Mouse (Mus musculus): Measurements from ENCODE around the gene Rassf10. TPM values are rescaled to one million over a fixed set of nuclear protein-coding genes. Genes with fewer than 3 reads are reported as not detected.

The Rassf10 gene
- polyA plus RNA-seq (2012; rRNA removed) = 0.01 TPM in 1 of 2 replicates, not detected in the other

DNA sequence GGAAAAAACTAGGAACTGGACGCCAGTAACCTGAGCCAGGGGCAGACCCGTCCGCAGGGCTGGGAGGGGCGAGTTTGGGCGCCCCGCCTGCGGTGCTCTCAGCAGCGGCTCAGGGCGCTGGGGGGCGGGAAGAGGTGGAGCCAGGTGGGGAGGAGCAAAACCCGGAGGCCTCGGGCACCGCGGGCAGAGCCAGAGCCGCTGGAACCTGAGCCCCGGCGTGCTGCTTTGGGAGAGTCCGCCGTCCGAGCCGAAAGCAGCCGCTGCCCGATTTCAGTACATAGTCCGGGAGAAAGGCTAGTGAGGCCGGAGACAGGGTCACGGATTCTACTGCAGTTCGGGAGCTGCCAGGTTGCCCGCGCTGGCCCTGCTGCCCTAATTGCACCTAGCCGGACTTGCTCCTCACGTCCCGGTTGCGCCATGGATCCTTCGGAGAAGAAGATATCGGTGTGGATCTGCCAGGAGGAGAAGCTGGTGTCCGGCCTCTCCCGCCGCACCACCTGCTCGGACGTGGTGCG, at the start of gene Rassf10:
Gene Rassf10, plus strand, starts transcription at position 186 of the 515 bp plus-strand sequence.

Measured in liver, embryonic 14 days (tissue).